9 mouse cellular contexts compared by ENCODE assay signal in genomic region chr11:113778733-113779679, GRCm38 (mm10). TPM values are rescaled to one million over a fixed set of nuclear protein-coding genes. Genes with fewer than 3 reads are reported as not detected.
DNase-seq lines count a peak whose midpoint lies in the region; ATAC-seq lines count a peak whose summit lies in the region.
"Had no signal": no experiment of that assay in that cellular context is flagged by ENCODE, and none has a peak within 500 bp of the region (broad histone marks: within the 10 kb centered on the region; RNA-seq: fewer than 3 reads in every experiment).

No protein-coding gene starts in this region.

- H3K4me3 ChIP-seq in heart, embryonic 11.5 days (ENCODE audit: low read depth, low read length): no peak overlapping the region

- no peaks in the 10 kb centered on the region for H3K9me3 ChIP-seq in heart, embryonic 11.5 days (replicated peaks; ENCODE audit: control insufficient read depth, low read length)

- no peak overlapping the region for H3K9ac ChIP-seq in heart, embryonic 11.5 days (ENCODE audit: low read depth, low read length)

- 28% methylated on average over 20 of the region's 20 CpGs for WGBS in heart, embryonic 11.5 days (ENCODE audit: insufficient replicate concordance)

- H3K4me1 ChIP-seq in heart, embryonic 11.5 days (ENCODE audit: control insufficient read depth, insufficient read depth, low read length): peaks cover 29% of the 10 kb centered on the region

- no peak overlapping the region for H3K27ac ChIP-seq in heart, embryonic 11.5 days (ENCODE audit: low read depth, low read length)

- peak overlapping the region; percentile 23; the same call in 1 of the 2 replicates for H3K4me2 ChIP-seq in heart, embryonic 11.5 days

- 0 out of 2 replicates have a peak, but pooled peaks have one; percentile 42 for ATAC-seq in heart, embryonic 11.5 days (replicated peaks; ENCODE audit: insufficient number of reproducible peaks, low FRiP score, low TSS enrichment)

- peak; percentile 28 for DNase-seq in kidney, adult 11 months
- DNase-seq in kidney, adult 9 months: no peak
- peak; percentile 88 for DNase-seq in adipocyte (ENCODE audit: low spot score)
- peak; percentile 58 to 72 for DNase-seq in kidney, postnatal 4 days
- DNase-seq in skeletal muscle tissue, adult 2 months (ENCODE audit: low read depth, low spot score): peak; percentile 75
- no peak for DNase-seq in right cerebral cortex, postnatal 10 days (ENCODE audit: low spot score in 2 of 2)
- no peak for DNase-seq in spleen, adult 12 weeks (ENCODE audit: low spot score)

- H3K36me3 ChIP-seq in heart, embryonic 11.5 days (ENCODE audit: control insufficient read depth, insufficient read depth, low read length): no peaks in the 10 kb centered on the region

- 0 out of 2 replicates have a peak, but pooled peaks cover 2% of the 10 kb centered on the region for H3K27me3 ChIP-seq in heart, embryonic 11.5 days (ENCODE audit: control insufficient read depth, insufficient read depth, low read length)
- H3K27me3 ChIP-seq: CH12.LX had no signal

RNA-seq across cellular contexts. Expression of gene Cdc42ep4, which starts 27.3 kb away (rescaled TPM):
- 18.4 and 19.3 TPM in 2 replicates for polyA plus RNA-seq in heart, embryonic 11.5 days (2014; fragmentation: Nextera tagmentation; extraction: Ambion mirVana)

Comparison
In these comparisons a context has a peak if more than half of its experiments do, and no peak if none do; other contexts are left out.
1. DNase-seq: peak in kidney, adult 11 months (single experiment), adipocyte (single experiment), kidney, postnatal 4 days (2 of 2) and skeletal muscle tissue, adult 2 months (single experiment); none in kidney, adult 9 months (single experiment), right cerebral cortex, postnatal 10 days (0 of 2) and spleen, adult 12 weeks (single experiment).